Mouse (Mus musculus): ENCODE results near the gene Actn4.

- TF ChIP-seq CTCF (IDR thresholded peaks at IDR 0.05; ENCODE audit: borderline replicate concordance, extremely low read depth, insufficient read depth, insufficient read length) (no peak), POLR2A (IDR thresholded peaks at IDR 0.05; ENCODE audit: borderline replicate concordance, extremely low read depth, insufficient read depth, insufficient read length, poor library complexity, severe bottlenecking) (no peak)
Measured at GRCm38 (mm10) chr7:28933825-28934224, 28.3 kb downstream of the Actn4 start.
